Mouse (Mus musculus) frontal cortex, postnatal 36 days (tissue): ENCODE data around the gene Spata19.

ENCODE experiments used
- DNase-seq, 2 experiments: peaks; one replicate each; pipeline ENCODE4 v3.0.0; 2022; ENCODE audit warnings: low spot score in 2 of 2

The Spata19 gene

GRCm38 (mm10) chr9:27396500-27396899, at the start of gene Spata19:
Gene Spata19 (plus strand): TSS chr9:27396800.
- no peak for DNase-seq

- DNase-seq: peak in 1 of 2 experiments; percentile 35
These were observed 43.5 kb upstream of the Spata19 start for GRCm38 (mm10) chr9:27353082-27353481.

GRCm38 (mm10) chr9:27357893-27358292, 38.7 kb upstream of the Spata19 start:
- no peak for DNase-seq

GRCm38 (mm10) chr9:27367231-27367630, 29.4 kb upstream of the Spata19 start:
- DNase-seq: no peak

GRCm38 (mm10) chr9:27369108-27369507, 27.5 kb upstream of the Spata19 start:
- DNase-seq: no peak

GRCm38 (mm10) chr9:27375746-27376145, 20.9 kb upstream of the Spata19 start:
- no peak for DNase-seq

GRCm38 (mm10) chr9:27386951-27387350, 9.6 kb upstream of the Spata19 start:
- no peak for DNase-seq

- no peak for DNase-seq
These were observed 4.6 kb downstream of the Spata19 start for GRCm38 (mm10) chr9:27401169-27401568.

GRCm38 (mm10) chr9:27409733-27410132, 13.1 kb downstream of the Spata19 start:
- peak in 1 of 2 experiments; percentile 54 for DNase-seq

- peak; percentile 73 to 86 for DNase-seq
These were observed 17.5 kb downstream of the Spata19 start for GRCm38 (mm10) chr9:27414058-27414460.

- DNase-seq: peak in 1 of 2 experiments; percentile 63
These were observed 27.9 kb downstream of the Spata19 start for GRCm38 (mm10) chr9:27424511-27424910.

GRCm38 (mm10) chr9:27428552-27428951, 32.0 kb downstream of the Spata19 start:
- DNase-seq: no peak

- no peak for DNase-seq
These were observed 36.7 kb downstream of the Spata19 start for GRCm38 (mm10) chr9:27433301-27433700.

GRCm38 (mm10) chr9:27435936-27436335, 39.3 kb downstream of the Spata19 start:
- no peak for DNase-seq

- peak; percentile 50 to 71 for DNase-seq
These were observed 40.9 kb downstream of the Spata19 start for GRCm38 (mm10) chr9:27437391-27438061.

GRCm38 (mm10) chr9:27449780-27450422, 53.3 kb downstream of the Spata19 start:
- no peak for DNase-seq
